Mouse (Mus musculus) lung, adult 2 months (tissue): ENCODE data around the gene Strap.

Experiments used
- CTCF ChIP-seq: fragments of 200-500 bp; IDR thresholded peaks from 2 replicates; pipeline ENCODE4 v1.5.1; 2011; ENCODE audit warnings: mild to moderate bottlenecking, low read length, control low read depth; ENCODE audit not compliant: insufficient read depth
- POLR2A ChIP-seq: fragments of 200-500 bp; IDR thresholded peaks from 2 replicates; pipeline ENCODE4 v1.6.1; 2011; ENCODE audit warnings: low read depth, mild to moderate bottlenecking, control low read depth, low read length, borderline replicate concordance; ENCODE audit errors: extremely low read depth

GRCm38 (mm10) chr6:137772918-137773636 is 38.2 kb downstream of the Strap start:
- TF ChIP-seq CTCF (no peak), POLR2A (no peak)
